Mouse (Mus musculus): Measurements from ENCODE around the gene Aqp1. TPM values are rescaled to one million over a fixed set of nuclear protein-coding genes. Genes with fewer than 3 reads are reported as not detected.
A peak's percentile ranks its signal among the peaks of the same experiment; 100 is the strongest.

Gene Aqp1
- total RNA-seq, 2 experiments from 2014 or later, result 183 to 447 TPM

GRCm38 (mm10) chr6:55354456-55355117 lies 18.4 kb downstream of the Aqp1 start:
- ATAC-seq (replicated peaks; ENCODE audit: low FRiP score, poor library complexity, severe bottlenecking), result no peak

DNA sequence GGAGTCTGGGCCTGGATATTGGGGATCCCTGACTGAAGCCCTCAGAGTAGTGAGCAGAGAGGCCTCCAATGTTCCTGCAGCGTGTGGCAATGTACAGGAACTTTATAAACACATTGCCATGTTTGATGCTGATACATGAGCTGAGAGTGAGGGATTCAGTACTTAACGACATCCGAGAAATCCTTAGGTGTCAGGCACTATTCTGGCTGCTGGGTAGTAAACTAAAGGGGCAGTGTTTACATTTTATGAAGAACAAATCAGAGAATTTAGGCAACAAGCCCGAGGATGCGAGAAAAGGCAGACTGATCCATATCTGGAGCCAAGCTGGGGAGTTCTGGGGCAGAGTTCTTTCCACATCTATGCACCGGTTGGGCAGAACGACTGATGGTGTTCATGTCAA lies 19.3 kb downstream of the Aqp1 start:
- ATAC-seq (replicated peaks; ENCODE audit: low FRiP score, poor library complexity, severe bottlenecking), result no peak

DNA sequence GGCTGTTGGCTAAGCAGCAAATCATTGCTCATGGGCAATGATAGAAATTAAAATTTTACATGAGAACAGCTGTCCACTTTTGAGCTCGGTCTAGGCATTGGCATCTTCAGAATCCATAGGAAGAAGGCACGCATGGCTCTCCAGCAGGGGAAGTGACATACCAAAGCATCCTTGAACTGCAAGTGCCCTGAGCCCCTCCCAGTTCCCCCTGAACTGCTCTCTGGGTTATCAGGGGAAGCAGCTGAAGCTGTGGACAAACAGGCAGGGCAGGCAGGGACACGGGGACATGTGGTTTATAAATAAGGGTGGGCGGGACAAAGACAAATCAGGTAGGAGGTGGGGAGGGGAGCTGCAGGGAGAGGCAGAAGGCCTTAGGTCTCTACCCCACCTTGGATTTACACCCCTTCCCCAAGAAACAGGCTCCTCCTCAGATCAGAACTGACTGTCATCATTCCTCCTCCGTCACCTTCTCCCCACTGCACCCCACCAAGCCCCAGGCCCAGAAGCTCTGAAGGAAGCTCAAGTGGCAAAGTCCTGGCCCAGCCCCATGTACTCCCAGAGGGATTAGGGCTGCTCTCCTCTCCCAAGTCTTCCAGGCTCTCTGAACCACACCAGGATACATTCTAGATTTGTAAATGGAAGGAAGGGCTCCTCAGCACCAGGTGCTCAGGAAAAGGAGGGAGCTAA lies 19.9 kb downstream of the Aqp1 start:
- peak; percentile 56 for ATAC-seq (replicated peaks; ENCODE audit: low FRiP score, poor library complexity, severe bottlenecking)

- ATAC-seq (replicated peaks; ENCODE audit: low FRiP score, poor library complexity, severe bottlenecking), result no peak
Measured at GRCm38 (mm10) chr6:55356976-55357635, 20.9 kb downstream of the Aqp1 start.

DNA sequence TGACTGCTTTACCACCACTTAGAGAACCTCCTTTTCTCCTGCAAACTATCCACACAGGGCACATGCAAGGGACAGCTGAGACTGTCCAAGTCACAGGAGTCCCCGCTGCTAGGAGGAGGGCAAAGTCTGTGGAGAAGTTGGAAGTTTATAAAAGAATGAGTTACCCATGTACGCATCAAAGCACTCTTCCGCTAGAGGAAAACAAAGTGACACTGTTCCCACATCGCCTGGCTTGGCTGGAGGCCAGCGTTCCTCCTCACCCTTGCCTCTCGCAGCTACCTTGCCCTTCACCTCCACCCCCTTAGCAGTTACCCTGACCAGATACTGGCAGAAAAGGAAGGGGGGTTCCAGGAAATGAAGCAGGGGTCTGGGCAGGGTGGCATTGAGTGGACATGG lies 21.4 kb downstream of the Aqp1 start:
- ATAC-seq (replicated peaks; ENCODE audit: low FRiP score, poor library complexity, severe bottlenecking), result peak; percentile 18

GRCm38 (mm10) chr6:55358731-55359143 lies 22.5 kb downstream of the Aqp1 start:
- ATAC-seq (replicated peaks; ENCODE audit: low FRiP score, poor library complexity, severe bottlenecking), result peak; percentile 71

DNA sequence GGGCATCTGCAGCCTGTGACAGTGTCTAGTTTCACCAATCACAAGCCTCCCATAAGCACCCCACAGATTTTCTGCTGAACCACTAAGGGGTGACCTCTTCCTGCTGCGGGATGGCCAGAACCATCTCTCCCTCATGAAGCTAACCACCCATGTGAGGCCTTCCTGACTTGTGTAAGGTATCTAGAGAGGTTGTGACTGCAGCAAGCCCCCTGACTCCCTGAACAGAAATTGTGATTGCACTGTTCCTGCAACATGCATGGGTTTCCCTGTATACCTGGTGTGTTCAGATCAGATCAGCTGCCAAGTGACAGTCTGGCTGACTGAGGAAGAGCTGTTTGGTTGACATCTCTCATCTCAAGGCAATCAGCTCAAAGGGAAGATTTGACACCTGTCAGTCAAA lies 26.4 kb downstream of the Aqp1 start:
- no peak for ATAC-seq (replicated peaks; ENCODE audit: low FRiP score, poor library complexity, severe bottlenecking)

DNA sequence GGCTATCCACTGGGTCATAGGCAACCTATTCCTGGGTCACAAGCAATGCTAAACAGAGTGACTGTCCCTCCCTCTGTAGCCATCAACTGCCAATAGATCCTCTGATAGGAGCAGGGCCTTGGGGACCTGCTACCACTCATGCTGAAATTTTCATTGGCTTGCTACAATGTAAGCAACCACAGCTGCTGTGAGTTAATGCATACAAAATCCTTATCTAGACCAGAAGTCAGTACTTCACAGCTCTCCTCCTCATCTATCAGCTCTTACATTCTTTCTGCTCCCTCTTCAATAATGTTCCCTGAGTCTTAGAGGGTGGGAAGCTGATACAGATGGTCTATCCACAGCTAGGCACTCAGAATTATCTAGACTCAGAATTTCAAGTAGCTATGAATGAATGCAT lies 30.9 kb downstream of the Aqp1 start:
- ATAC-seq (replicated peaks; ENCODE audit: low FRiP score, poor library complexity, severe bottlenecking), result peak; percentile 62

DNA sequence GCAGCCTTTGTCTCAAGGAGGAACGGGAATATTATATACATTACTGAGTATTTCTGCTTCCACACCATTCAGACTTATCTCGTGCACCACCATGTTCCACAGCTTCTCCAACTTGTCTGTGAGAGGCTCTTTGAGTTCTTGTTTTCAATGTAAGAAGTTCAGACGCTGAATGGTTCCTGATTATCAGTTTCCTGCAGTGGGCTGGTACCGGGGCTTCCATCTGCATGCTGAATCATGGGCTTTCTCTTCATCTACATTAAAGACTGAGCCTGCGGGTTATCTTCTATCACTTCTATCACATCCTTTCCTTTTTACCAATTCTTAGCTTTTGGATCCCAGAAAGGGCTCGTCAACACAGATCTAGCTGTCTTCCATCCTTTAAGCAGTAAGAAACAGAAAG lies 34.6 kb downstream of the Aqp1 start:
- ATAC-seq (replicated peaks; ENCODE audit: low FRiP score, poor library complexity, severe bottlenecking), result peak; percentile 80

GRCm38 (mm10) chr6:55376076-55376475 lies 39.8 kb downstream of the Aqp1 start, which contains the start of gene Ghrhr:
Ghrhr (plus strand) TSS chr6:55376295.
- ATAC-seq (replicated peaks; ENCODE audit: low FRiP score, poor library complexity, severe bottlenecking), result 0 out of 2 replicates have a peak, but pooled peaks have one; percentile 20

GRCm38 (mm10) chr6:55376511-55376910 lies 40.3 kb downstream of the Aqp1 start:
- no peak for ATAC-seq (replicated peaks; ENCODE audit: low FRiP score, poor library complexity, severe bottlenecking)

DNA sequence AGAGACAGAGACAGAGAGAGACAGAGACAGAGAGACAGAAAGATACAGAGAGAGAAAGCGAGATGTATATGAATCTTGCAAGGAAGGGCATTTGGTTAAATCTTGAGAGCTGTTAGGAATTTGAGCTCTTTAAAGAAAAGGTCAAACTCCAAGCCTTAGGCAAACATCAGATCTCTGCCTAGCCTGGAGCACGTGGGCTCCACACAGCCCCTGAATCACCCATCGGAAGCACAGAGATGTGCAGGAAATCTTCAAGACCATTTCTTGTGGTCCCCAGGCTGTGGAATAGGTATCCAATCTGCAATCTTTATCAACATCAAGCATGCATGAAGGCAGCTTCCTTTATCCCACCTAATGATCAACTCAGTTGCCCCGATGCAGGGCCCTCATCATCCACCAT lies 41.2 kb downstream of the Aqp1 start:
- no peak for ATAC-seq (replicated peaks; ENCODE audit: low FRiP score, poor library complexity, severe bottlenecking)

- ATAC-seq (replicated peaks; ENCODE audit: low FRiP score, poor library complexity, severe bottlenecking), result peak; percentile 70
Measured at GRCm38 (mm10) chr6:55379641-55380335, 43.6 kb downstream of the Aqp1 start.

DNA sequence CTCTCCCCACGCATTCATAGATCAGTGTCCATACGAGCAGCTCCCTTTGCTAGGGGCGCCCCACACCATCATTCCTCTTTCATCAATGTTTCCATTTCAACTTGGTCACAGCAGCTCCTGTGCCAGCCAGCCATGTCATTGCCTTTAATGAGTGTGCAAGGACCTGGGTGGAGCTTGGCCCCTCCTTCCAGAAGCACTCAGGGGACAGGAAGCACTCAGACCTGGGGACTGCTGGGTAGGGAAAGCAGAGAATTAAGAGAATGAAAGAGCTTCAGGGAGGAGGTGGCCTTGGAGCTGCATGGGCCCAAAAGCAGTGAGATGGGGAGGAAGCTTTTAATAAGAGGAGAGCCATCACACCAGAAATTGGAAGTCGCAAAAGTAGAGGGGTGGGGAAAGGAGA lies 45.7 kb downstream of the Aqp1 start:
- ATAC-seq (replicated peaks; ENCODE audit: low FRiP score, poor library complexity, severe bottlenecking), result peak; percentile 19; the same call in 1 of the 2 replicates

DNA sequence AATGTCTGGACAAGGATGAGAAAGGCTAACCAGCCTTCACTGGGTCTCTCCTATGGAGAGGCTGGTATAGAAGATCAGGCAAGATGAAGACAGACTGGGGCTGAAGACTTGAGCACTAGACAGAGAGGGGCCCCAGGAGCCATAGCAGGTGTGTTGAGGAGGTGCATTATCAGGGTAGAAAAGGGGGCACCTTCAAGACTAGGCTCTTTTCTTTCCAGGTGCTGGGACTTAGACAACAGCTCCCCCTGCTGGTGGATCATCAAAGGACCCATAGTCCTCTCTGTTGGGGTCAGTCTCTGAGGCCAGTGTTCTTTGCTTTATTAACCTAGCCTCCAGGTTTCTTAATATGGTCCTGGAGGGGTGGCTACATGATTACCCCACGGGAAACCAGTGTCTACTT lies 47.7 kb downstream of the Aqp1 start:
- peak; percentile 68 for ATAC-seq (replicated peaks; ENCODE audit: low FRiP score, poor library complexity, severe bottlenecking)

DNA sequence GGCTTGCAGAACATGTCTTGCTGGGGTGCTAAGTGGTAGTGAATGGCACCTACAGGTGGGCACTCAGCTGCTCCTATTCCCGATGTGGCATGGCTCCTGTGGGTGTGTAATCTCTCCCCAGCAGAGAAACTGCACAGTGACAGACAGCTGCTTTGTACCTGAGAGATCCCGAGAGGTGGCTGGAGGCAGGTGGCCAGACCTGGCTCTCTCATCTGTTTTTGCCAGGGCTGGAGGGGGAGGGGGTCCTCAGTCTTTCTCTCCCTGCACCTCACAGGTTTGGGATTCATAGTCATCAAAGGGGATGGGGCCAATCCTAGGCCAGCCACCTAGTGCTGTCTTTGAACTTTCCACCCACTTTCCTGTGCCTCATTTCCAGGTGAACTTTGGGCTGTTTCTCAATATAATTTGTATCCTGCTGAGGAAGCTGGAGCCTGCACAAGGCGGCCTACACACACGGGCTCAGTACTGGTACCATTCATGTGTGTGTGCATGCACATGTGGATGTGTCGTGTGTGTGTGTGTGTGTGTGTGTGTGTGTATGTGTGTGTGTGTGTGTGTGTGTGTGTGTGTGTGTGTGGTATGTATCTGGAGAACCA lies 48.2 kb downstream of the Aqp1 start:
- no peak for ATAC-seq (replicated peaks; ENCODE audit: low FRiP score, poor library complexity, severe bottlenecking)

- ATAC-seq (replicated peaks; ENCODE audit: low FRiP score, poor library complexity, severe bottlenecking), result no peak
Measured at GRCm38 (mm10) chr6:55388546-55389169, 52.4 kb downstream of the Aqp1 start.

GRCm38 (mm10) chr6:55389321-55389720 lies 53.1 kb downstream of the Aqp1 start:
- no peak for ATAC-seq (replicated peaks; ENCODE audit: low FRiP score, poor library complexity, severe bottlenecking)

GRCm38 (mm10) chr6:55391814-55392213 lies 55.6 kb downstream of the Aqp1 start:
- no peak for ATAC-seq (replicated peaks; ENCODE audit: low FRiP score, poor library complexity, severe bottlenecking)

DNA sequence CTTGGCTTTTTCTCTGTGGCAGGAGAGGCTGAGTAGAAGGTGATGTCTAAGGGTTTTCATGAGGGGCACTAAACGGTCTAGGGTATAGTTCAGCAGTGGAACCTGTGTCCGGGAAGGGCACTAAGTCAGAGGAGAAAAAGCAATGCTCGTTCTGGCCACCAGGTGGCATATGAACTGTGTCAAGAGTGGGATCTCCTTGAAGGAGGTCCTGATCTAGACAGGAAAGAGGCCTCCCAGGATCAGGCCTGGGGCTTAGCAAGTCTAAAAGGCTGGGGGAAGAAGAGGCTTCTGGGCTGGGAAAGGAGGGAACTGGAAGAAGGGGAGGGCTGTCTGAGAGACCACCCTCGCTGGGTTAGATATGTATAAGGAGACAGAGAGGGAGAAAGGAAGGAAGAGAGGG lies 56.2 kb downstream of the Aqp1 start:
- ATAC-seq (replicated peaks; ENCODE audit: low FRiP score, poor library complexity, severe bottlenecking), result peak; percentile 79
